Mouse (Mus musculus) CD8-positive naive resting alpha-beta T cell, adult 2 months (primary cell): Measurements from ENCODE around the gene Capn13.
"Not testable (repeated sequence)": the region's sequence is repeated elsewhere in the genome, so short reads cannot be mapped to it uniquely, and the experiment has no call there.

ENCODE experiments used
- DNase-seq, 2 experiments: peaks; one replicate each; pipeline ENCODE4 v3.0.0; 2022; ENCODE audit warnings: low read depth in 2 of 2, low spot score in 2 of 2

Gene Capn13

DNA sequence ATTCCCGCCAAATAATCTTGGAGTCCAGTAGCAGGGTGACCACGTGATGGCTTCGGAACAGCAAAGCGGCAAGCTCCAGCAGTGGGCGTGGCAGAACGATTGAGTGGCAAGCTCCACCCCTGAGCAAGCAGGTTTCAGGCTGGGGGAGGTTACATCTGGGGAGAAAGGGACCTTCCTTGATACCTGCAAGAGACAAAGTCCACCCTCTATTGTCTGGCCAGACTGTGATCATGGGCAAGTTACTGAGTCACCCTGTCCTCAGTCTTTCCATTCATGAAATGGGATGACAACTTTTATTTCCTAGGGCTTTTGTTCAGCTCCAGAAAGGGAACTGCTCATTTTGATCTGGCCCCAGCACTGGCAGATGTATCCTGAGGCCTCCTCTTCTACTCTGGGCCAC, 118.0 kb downstream of the Capn13 start:
- DNase-seq = not testable (repeated sequence)

DNA sequence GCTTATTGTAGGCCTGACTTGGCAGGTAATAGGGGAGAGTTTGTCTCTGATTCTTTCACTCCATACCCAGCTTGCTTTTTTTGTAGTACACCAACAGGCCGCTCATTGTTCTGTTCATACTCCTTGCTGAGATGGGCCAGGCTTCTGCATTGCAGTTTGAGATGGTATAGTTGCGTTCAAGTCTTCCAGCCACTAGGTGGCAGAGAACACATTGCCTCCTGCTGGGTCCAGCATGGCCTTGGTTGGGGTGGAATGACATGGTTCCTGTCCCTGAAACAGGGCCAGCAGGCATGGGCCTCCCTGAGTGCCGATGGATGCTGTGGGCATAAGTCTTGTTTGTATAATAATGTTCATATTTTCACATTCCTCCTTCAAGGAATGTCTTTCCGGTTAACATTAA, 122.9 kb downstream of the Capn13 start:
- no peak for DNase-seq

DNA sequence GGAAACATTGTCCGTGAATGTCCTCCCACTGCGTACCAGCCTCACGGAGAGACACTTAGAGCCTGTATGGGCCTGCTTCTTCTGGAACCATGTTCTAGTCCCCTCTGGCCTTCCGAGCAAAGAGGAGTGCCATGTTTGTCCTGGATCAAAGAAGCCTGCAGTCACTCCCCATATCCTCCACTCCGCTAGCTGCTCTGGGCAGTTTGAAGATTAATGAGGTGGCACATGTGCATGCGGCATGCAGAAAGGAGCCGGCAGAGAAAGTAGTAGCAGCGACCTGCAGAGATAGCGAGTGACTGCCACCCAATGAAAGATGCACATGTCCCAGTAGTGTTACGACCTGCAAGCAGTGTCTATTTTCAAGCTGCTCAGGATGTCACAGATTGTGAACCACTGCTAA, 125.6 kb downstream of the Capn13 start:
- DNase-seq = no peak

DNA sequence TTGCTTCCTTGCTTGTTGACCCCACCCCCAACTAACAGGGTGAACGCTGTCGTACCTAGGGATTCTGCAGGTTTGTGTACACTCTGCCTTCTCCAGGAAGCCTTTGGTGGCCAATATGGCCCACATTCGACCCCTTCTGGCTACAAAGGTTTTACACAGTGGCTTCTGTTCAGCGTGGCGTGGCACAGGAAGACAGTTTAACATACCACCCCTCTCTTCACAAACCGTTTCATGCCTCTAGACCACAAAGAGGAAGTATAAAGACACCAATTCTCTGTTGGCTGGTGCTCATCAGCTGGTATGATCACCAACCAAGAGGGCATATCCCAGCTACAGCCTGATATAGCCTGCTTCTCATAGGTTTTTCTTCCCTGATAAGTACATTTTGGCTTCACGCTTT, 126.9 kb downstream of the Capn13 start:
- DNase-seq = peak in 1 of 2 experiments; percentile 24

DNA sequence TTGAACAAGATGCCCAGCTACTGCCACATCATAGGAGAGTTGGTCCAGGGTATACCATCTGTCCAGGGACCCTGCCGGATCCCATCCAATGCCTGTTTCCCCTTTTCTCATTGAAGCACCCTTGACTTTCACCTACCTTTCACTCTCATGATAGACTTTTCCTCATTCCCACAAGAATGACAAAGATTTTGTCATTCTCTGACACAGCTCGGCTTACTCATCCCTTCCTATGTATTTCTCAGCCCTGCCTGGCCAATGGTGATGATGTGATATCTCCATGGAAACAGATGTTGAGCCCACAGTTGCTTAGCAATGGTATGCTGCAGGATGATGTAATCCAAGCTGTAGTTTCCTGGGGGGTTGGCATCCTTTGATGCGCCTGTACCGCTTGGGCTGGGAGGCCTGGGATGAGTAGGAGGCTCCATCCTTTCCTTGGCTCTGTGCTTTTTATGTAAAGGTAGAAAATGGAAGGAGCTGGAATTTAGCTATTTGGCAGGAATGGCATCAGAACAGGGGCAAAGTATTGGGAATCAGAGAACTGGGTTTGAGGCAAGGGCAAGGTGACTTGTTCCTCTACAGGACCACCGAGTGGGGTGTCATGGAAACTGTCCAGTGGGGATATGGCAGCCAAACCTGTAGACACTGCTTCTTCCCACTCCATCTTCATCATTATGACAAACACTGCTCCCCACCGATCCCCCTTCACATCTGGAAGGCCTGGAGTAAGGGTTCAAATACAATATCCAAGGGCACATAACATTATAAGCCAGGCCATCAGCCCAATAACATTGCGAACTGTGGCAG, 128.7 kb downstream of the Capn13 start:
- DNase-seq = no peak

DNA sequence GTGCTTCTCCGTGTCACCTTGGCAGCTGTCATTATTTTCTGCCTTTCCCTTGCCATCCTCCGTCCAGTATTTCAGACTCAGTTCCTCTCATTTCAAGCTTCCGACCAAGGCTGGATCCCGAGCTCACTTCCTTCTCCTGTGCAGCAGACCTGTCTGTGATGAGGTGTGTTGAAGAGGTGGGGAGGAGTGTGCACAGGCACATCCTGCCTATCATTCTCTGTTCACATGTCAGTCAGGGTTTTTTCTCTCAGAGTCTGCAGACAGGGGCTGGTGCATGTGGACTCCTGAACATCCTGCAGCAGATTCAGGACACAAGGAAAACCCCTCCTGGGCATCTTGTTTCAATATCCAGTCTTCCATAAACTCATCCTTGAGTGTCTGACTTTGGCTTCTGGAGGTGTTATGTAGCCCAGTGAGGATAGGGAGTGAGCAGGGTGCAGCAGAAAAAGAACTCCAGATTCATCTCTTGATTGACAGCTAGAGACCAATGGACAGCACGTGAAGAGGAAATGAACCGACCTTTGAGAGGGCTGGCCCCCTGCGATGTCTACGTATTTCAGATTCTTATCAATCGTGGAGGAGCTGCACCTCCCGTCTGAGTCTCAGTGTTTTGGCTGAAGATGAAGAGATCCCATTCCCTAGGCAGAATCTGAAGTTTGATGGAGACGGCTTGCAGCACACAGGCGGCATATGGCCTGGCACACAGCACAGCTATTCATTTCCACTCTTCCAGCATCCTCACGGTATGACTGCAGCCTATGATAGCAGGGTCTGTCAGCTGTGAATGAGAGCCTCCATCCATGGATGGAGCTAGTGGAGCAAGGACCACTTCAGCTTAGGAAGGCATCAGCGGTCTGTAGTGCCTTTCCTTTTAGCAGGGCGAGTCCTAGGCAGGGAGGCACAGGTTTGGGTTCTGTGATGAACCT, 129.5 kb downstream of the Capn13 start:
- DNase-seq = no peak

DNA sequence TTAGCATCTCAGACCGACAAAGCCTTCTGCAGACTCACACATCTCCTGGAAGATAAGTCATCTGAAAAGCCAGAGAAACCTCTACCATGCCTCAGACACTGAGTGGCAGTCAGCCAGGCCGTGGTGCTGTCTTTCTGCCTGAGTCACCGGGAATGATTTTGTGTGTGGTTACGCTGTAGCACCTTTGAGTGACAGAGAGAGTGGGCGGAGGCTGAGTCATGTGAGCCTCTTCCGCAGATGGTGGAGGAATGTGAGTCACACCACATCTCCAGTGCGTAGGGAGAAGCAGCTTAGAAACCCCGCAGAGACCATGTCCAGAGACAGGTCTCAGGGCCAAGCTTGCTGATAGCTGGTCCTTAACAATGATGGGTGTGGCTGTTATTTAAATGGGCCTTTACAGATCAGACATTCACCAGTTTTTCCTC, 137.6 kb downstream of the Capn13 start:
- peak; percentile 24 to 45 for DNase-seq

DNA sequence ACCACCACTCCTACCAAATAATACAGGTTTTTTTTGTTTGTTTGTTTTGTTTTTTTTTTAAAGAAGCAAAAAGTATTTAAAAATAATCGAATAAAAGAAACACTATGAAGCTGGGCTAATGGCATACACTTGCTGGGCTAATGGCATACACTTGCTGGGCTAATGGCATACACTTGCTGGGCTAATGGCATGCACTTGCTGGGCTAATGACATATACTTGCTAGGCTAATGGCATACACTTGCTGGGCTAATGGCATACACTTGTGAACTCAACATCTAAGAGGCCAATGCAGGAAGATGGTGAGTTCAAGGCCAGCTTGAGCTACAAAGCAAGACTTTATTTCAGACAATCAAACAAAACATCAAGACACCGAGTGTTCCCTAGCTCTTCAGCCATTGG, 138.1 kb downstream of the Capn13 start:
- no peak for DNase-seq

DNA sequence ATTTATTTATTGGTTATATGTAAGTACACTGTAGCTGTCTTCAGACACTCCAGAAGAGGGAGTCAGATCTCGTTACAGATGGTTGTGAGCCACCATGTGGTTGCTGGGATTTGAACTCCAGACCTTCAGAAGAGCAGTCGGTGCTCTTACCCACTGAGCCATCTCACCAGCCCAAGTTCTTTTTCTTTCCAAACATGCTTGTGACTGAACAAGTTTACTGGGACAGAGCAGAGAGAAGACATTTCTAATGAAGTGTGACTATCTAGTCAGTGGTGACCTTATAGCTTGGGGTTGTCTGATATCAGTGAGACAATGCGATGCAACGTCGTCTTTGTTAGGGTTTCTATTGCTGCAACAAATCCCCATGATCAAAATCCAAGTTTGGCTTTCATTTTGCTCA, 141.4 kb downstream of the Capn13 start:
- DNase-seq = not testable (repeated sequence)

DNA sequence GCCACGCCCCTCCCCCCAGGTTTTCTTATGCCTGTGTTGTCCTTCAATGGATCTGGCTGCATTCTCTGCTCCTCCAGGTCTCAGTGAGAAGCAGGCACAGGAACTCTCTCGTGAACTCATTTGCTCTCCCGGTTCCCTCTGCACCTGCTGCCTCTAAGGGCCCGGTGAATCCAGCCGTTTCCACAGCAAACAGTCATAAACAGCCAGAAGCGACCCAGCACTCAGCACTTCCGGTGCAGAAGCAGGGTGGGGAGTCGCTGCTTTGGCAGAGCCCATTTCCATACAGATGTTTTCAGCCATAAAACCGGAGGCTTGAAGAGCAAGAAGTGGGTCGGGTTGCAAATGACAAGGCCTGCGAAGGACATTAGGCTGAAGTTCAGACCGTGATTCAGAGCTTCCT, 142.0 kb downstream of the Capn13 start:
- no peak for DNase-seq
